Mouse (Mus musculus) midbrain, embryonic 14.5 days (tissue): Measurements from ENCODE around the gene Ctf1. TPM values are rescaled to one million over a fixed set of nuclear protein-coding genes. Genes with fewer than 3 reads are reported as not detected.

Source experiments
- ATAC-seq: fragments of 200-750 bp; cut with Nextera tagmentation; 2 replicates; pipeline ENCODE4 v1.8.0; 2017; ENCODE audit warnings: moderate number of reproducible peaks, moderate library complexity; ENCODE audit not compliant: low FRiP score, low TSS enrichment
- DNase-seq: peaks from one replicate; pipeline ENCODE4 v3.0.0-alpha.2; 2015
- H3K27ac ChIP-seq: fragments of 300-500 bp; sonication (generic); replicated peaks from 2 replicates; pipeline ENCODE4 v1.5.1; 2014; ENCODE audit warnings: mild to moderate bottlenecking, low read depth, low read length, moderate library complexity
- H3K27me3 ChIP-seq: fragments of 300-500 bp; sonication (generic); 2 replicates; pipeline ENCODE4 v1.6.1; 2014; ENCODE audit warnings: low read length, control low read depth, mixed read lengths; ENCODE audit not compliant: control insufficient read depth, insufficient read depth
- H3K36me3 ChIP-seq: fragments of 300-500 bp; sonication (generic); 2 replicates; pipeline ENCODE4 v1.6.1; 2014; ENCODE audit warnings: low read length, control low read depth; ENCODE audit not compliant: control insufficient read depth, insufficient read depth
- H3K4me1 ChIP-seq: fragments of 300-500 bp; sonication (generic); 2 replicates; pipeline ENCODE4 v1.6.1; 2014; ENCODE audit warnings: mild to moderate bottlenecking, antibody characterized with exemption, low read length, control low read depth; ENCODE audit not compliant: control insufficient read depth, insufficient read depth
- H3K4me2 ChIP-seq: fragments of 300-500 bp; sonication (generic); 2 replicates; pipeline ENCODE4 v1.6.1; 2014; ENCODE audit warnings: mild to moderate bottlenecking, low read length, moderate library complexity
- H3K4me3 ChIP-seq: fragments of 300-500 bp; sonication (generic); replicated peaks from 2 replicates; pipeline ENCODE4 v1.5.1; 2014; ENCODE audit warnings: low read depth, low read length
- H3K9ac ChIP-seq: fragments of 300-500 bp; sonication (generic); replicated peaks from 2 replicates; pipeline ENCODE4 v1.6.1; 2014; ENCODE audit warnings: mild to moderate bottlenecking, low read length, moderate library complexity
- H3K9me3 ChIP-seq: fragments of 300-500 bp; sonication (generic); 2 replicates; pipeline ENCODE4 v1.6.1; 2016; ENCODE audit warnings: low read length, control low read depth, mixed read lengths; ENCODE audit not compliant: control insufficient read depth
- WGBS: fragments of 180-500 bp; shearing (Covaris S2); extraction: QIAGEN DNeasy Blood & Tissue Kit; methylation state at CpG from one replicate; pipeline ENCODE4 v1.1.7; 2014; 5-methylcytosine and 5-hydroxymethylcytosine counted together
- polyA plus RNA-seq: library from polyadenylated mRNA; unstranded; fragments of >200 nt; fragmentation: Nextera tagmentation; extraction: Ambion mirVana; gene quantifications from 2 replicates; pipeline ENCODE4 v1.2.1, GENCODE M21; 2014

The Ctf1 gene
- polyA plus RNA-seq, result 3.5 and 4.3 TPM in 2 replicates

DNA sequence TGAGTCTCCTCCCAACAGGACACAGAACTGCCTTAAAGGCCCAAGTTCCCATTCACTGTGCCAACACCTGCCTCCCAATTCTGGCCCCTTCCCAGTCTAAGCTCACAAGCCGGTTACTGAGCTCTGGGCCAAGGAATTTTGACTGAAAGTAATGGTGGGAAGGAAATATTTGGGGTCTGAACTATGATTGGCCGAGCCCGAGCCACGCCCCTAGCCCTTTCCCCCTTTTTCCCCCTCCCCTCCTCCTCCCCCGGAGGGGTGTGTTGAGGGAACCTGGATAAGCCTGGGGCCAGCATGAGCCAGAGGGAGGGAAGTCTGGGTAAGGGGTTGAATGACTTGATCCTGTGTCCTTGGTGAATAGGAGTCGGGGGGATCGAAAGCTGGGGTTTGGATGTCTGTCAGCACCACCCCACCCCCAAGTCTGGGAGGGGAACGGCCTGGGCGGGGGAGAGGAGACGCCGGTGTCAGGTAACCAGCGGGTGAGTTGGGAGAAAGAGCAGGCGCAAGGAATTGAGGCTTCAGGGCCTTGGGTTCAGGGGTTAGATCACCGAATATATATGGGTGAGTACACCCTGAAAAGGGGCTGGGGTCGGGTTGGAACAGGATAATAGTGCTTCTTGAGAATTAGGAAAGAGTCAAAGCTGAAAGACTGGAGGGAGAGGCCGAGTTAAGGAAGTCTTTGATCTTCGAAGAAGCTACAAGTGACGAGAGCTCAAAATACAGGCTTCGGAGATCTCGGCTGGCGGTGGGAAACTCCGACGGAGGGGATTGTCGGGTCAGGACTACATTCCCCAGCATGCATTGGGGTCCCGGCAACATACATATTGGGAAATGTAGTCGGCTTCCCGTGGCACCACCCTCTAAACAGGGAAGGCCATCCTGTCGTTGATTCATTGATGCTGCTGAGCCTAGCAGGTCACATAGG, at the start of gene Ctf1:
Gene Ctf1, plus strand, starts transcription at position 276 of the 925 bp plus-strand sequence.
- no peak within 1 kb of the TSS for H3K9ac ChIP-seq
- ATAC-seq (peak; percentile 66; the same call in 1 of the 2 replicates), DNase-seq (peak; percentile 91)
- peaks cover 15% of the 10 kb centered on the region for H3K4me1 ChIP-seq
- no peaks in the 10 kb centered on the region for H3K27me3 ChIP-seq
- H3K27ac ChIP-seq, result peak within 1 kb of the TSS; percentile 32; the same call in 1 of the 2 replicates
- 1% methylated on average over 28 of the region's 28 CpGs for WGBS
- H3K4me2 ChIP-seq, result peak within 1 kb of the TSS; percentile 54
- no peaks in the 10 kb centered on the region for H3K36me3 ChIP-seq
- peak within 1 kb of the TSS; percentile 21 for H3K4me3 ChIP-seq
- H3K9me3 ChIP-seq, result no peaks in the 10 kb centered on the region

DNA sequence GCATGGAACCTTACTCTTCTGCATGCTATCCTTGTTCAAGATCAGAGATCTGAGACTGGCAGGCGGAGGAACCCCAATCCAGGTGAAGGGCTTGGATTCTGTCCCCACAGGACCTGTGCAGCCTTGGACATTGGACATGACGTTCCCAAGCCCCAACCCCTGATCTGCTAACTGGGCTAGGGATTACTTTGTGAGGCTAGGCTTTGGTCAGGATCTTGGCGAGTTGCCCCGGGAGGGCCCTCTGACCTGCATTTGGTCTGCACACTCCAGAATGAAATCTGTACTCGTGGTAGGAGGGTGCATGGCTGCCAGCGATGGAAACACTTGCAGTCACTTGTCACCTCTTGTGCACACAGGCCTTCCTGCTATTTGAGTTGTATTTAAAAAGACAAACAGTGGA, 49.6 kb upstream of the Ctf1 start:
- Histone ChIP-seq H3K27me3 (no peaks in the 10 kb centered on the region), H3K4me1 (no peaks in the 10 kb centered on the region), H3K9me3 (no peaks in the 10 kb centered on the region), H3K4me2 (no peak overlapping the region), H3K36me3 (peaks cover 25% of the 10 kb centered on the region), H3K9ac (no peak overlapping the region), H3K4me3 (no peak overlapping the region), H3K27ac (no peak overlapping the region)
- ATAC-seq (no peak), DNase-seq (no peak)
- 84% methylated on average over 6 of the region's 6 CpGs for WGBS

DNA sequence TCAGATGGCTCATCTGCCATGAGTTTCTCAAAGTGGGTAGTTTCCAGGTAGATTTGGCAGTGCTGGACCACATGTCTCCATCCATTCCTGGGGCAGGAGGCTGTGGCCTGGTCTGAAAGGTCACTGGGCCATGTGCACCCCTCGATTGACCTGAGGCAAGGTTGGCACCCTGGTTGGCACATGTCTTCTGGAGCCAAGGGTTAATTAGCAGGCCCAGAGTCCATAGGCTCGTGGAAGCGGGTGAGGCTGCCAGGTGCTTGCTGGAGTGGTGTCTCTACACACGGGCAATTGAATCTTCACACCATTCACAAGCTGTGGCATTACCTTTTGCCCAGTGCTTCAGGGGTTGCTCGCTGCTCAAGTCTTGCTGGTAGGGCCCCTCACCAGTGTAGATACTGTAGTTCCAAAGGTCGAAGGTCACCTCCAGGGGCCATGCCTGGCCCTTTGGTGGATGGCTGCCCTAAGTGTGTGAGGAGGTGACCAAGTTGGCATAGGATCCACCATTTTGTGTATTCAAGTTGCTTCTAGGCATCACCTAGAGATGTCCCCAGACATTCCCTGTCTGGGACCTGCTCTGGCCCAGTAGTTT, 46.4 kb upstream of the Ctf1 start:
- no peaks in the 10 kb centered on the region for H3K4me1 ChIP-seq
- no peak for ATAC-seq
- H3K27me3 ChIP-seq, result no peaks in the 10 kb centered on the region
- 90% methylated on average over 6 of the region's 6 CpGs for WGBS
- no peak overlapping the region for H3K4me2 ChIP-seq
- H3K27ac ChIP-seq, result no peak overlapping the region
- no peaks in the 10 kb centered on the region for H3K9me3 ChIP-seq
- peaks cover 25% of the 10 kb centered on the region for H3K36me3 ChIP-seq
- H3K4me3 ChIP-seq, result no peak overlapping the region
- no peak overlapping the region for H3K9ac ChIP-seq
- DNase-seq, result no peak

DNA sequence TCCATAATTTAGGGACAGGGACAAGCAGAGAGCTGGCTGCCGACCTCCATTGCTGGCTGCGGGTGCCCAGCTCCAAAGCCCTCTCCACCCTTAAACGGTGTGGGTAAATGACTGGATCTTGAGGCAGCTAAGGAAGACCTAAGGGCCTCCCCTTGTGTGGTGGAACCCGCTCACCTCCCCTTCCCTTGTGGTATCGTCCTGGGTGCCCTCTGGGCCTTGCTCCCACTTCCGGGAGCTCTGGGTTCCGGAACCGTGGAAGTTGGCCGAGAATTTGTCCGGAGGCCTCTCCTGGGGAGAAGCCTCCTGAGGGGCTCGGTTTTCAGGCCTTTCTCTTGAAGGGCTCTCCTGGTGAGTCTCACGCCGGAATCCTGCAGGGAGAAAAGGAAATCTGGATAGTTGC, 45.9 kb upstream of the Ctf1 start:
- no peak overlapping the region for H3K27ac ChIP-seq
- H3K9me3 ChIP-seq, result no peaks in the 10 kb centered on the region
- no peak for ATAC-seq
- no peak overlapping the region for H3K4me3 ChIP-seq
- H3K27me3 ChIP-seq, result no peaks in the 10 kb centered on the region
- no peaks in the 10 kb centered on the region for H3K4me1 ChIP-seq
- H3K4me2 ChIP-seq, result no peak overlapping the region
- H3K9ac ChIP-seq, result no peak overlapping the region
- DNase-seq, result no peak
- WGBS, result 89% methylated on average over 13 of the region's 13 CpGs
- peaks cover 25% of the 10 kb centered on the region for H3K36me3 ChIP-seq

DNA sequence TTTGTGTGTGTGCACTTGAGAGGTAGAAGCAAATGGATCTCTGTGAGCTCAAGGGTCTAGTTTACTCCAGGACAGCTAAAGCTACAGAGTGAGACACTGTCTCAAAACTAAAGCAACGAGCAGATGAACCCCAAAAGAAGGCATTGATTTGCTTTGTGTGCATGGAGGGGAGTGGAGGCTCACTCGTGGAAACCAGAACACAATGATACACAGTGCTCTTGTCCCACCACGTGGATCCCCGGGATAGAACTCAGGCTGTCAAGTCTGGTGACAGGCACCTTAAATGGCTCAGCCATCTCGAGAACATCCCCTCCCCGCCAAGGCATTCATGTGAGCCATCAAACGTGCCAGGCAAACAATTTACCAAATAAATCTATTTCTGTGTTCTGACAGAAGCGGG, 45.4 kb upstream of the Ctf1 start:
- DNase-seq (no peak), ATAC-seq (no peak)
- Histone ChIP-seq H3K4me2 (no peak overlapping the region), H3K27me3 (no peaks in the 10 kb centered on the region), H3K4me1 (no peaks in the 10 kb centered on the region), H3K9ac (no peak overlapping the region), H3K9me3 (no peaks in the 10 kb centered on the region), H3K4me3 (no peak overlapping the region), H3K36me3 (peaks cover 25% of the 10 kb centered on the region), H3K27ac (no peak overlapping the region)
- 85% methylated on average over 8 of the region's 8 CpGs for WGBS

DNA sequence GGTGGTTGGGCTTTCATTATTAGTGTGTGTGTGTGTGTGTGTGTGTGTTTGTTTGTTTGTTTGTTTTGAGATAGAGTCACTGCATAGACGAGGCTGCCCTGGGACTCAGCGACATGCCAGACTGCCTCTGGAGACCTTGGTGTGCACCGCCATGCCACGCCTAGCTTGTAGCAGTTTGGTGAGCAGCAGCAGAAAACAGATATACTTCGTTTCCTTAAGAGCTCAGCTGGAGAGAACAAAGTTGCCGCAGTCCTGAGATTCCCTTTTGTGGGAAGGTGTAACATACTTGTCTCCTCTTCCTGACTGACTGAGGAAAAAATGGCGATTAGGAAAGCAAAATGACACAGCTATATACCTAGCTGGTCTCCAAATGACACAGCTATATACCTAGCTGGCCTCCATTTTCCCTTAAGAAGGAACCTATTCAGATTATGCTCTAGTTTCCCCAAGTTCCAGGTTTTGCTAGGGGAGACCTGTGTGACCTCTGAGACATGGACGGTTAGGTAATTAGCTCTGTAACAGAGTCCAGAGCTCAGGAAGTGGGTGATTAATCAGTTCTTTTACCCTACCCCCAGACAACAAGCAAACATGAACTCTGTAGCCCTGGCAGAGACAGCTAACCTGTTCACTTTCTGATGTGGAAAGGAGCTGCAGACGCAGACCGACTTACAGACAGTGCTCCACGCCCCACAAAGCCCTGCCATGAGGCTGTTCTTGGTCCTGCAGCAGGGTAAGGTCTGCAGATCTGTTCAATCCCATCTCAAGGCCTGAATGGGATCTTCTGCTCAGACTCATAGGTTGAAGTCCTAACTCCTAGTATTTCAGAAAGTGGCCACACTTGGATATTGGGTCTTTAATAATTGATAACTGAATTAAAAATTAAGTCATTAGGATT, 40.4 kb upstream of the Ctf1 start:
- H3K36me3 ChIP-seq, result 0 out of 2 replicates have a peak, but pooled peaks cover 4% of the 10 kb centered on the region
- no peaks in the 10 kb centered on the region for H3K27me3 ChIP-seq
- H3K27ac ChIP-seq, result no peak overlapping the region
- no peak for ATAC-seq
- no peak overlapping the region for H3K4me3 ChIP-seq
- no peak overlapping the region for H3K9ac ChIP-seq
- H3K4me2 ChIP-seq, result no peak overlapping the region
- DNase-seq, result no peak
- no peaks in the 10 kb centered on the region for H3K4me1 ChIP-seq
- H3K9me3 ChIP-seq, result no peaks in the 10 kb centered on the region
- WGBS, result 87% methylated on average over 11 of the region's 11 CpGs

DNA sequence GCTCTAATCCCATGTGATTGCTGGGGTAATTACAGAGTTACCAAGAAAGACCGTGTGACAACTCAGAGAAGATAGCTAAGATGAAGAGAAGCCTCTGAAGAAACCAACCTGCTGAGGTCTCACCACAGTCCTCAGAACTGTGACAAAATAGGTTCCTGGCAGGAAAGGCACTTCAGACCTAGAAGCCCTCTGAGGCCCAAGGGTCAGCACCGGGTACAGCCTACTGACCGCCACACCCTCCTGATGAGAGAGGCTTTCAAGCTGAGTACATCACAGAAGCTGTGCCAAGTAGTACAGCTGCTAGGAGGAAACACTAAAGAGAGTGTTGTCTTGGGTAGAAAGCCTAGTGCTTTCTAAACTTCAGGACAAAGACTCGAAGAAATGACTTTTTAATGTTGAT, 39.8 kb upstream of the Ctf1 start:
- H3K4me3 ChIP-seq, result no peak overlapping the region
- DNase-seq (no peak), ATAC-seq (no peak)
- 0 out of 2 replicates have a peak, but pooled peaks cover 6% of the 10 kb centered on the region for H3K36me3 ChIP-seq
- no peak overlapping the region for H3K27ac ChIP-seq
- H3K4me2 ChIP-seq, result no peak overlapping the region
- no peaks in the 10 kb centered on the region for H3K4me1 ChIP-seq
- no peaks in the 10 kb centered on the region for H3K9me3 ChIP-seq
- H3K9ac ChIP-seq, result no peak overlapping the region
- 75% methylated on average over 4 of the region's 4 CpGs for WGBS
- H3K27me3 ChIP-seq, result no peaks in the 10 kb centered on the region

DNA sequence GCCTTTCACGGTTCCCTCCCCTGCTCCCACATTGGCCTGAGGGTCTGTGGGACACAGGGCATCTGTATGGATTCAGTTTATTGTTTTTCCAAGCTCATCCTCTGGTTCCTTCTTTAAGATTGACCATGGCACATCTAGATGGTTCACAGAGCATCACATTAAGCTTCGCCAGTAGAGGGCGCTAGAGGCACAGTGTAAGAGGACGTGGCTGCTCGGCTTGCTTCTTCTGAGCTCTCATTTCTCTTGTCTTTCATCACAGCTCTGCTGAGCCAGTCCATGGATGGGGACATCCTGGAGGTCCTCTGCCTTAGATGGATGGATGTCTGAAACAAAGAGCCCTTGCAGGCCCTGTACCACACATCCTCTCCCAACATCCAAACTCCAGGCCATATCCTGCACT, 37.6 kb upstream of the Ctf1 start:
- H3K4me1 ChIP-seq, result no peaks in the 10 kb centered on the region
- WGBS, result 3% methylated on average over 5 of the region's 5 CpGs
- H3K4me2 ChIP-seq, result no peak overlapping the region
- no peaks in the 10 kb centered on the region for H3K9me3 ChIP-seq
- H3K9ac ChIP-seq, result peak overlapping the region; percentile 36; the same call in 1 of the 2 replicates
- no peak overlapping the region for H3K4me3 ChIP-seq
- DNase-seq, result peak; percentile 97
- H3K36me3 ChIP-seq, result 0 out of 2 replicates have a peak, but pooled peaks cover 6% of the 10 kb centered on the region
- peak overlapping the region; percentile 52; the same call in 1 of the 2 replicates for H3K27ac ChIP-seq
- no peaks in the 10 kb centered on the region for H3K27me3 ChIP-seq
- ATAC-seq, result no peak; the same call in 1 of the 2 replicates
